Mouse (Mus musculus): ENCODE data around the gene Klf13.

DNA sequence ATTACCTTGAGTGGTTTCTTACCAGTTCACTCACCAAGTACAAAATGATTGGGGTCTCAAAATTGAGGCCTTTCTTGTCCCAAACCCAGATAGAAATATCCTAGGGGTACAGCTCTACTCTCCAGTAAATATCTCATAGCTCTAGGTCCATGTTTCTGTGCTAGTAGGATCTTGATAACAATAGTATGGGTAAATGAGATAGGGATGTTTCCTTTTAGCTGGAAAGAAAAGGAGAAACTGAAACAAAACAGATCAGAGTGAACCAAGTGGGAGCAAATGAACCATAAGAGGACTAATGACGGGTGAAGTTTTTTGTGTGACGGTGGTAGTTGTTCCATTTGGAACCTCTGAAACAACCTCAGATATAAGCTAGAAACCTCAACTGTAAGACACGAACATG is 2.3 kb upstream of the Klf13 start:
- TF ChIP-seq CTCF (conservative IDR thresholded peaks at IDR 0.05 in 1 of 2, IDR thresholded peaks at IDR 0.05 in 1 of 2; ENCODE audit: low read depth in 2 of 2, low read length in 2 of 2), result no peak
- TF ChIP-seq ZMIZ1 (IDR thresholded peaks at IDR 0.05; ENCODE audit: low read depth, low read length), result no peak
- no peak for TF ChIP-seq MAX (IDR thresholded peaks at IDR 0.05; ENCODE audit: low read length)
- TF ChIP-seq MEF2A (IDR thresholded peaks at IDR 0.05; ENCODE audit: borderline replicate concordance, low read depth, low read length), result no peak
- TF ChIP-seq MAFK (IDR thresholded peaks at IDR 0.05; ENCODE audit: insufficient replicate concordance, low read length), result no peak
- TF ChIP-seq MAZ (IDR thresholded peaks at IDR 0.05; ENCODE audit: low read depth, low read length), result no peak
- TF ChIP-seq POLR2A (IDR thresholded peaks at IDR 0.05; ENCODE audit: low read depth, low read length), result no peak
- TF ChIP-seq RAD21 (IDR thresholded peaks at IDR 0.05; ENCODE audit: low read depth, low read length), result no peak
- TF ChIP-seq IRF4 (IDR thresholded peaks at IDR 0.05; ENCODE audit: low read depth, low read length), result no peak
- no peak for TF ChIP-seq ETS1 (conservative IDR thresholded peaks at IDR 0.05; ENCODE audit: low read depth, low read length)
- TF ChIP-seq NELFE (IDR thresholded peaks at IDR 0.05; ENCODE audit: low read depth, low read length), result no peak
- TF ChIP-seq ELF1 (IDR thresholded peaks at IDR 0.05; ENCODE audit: low read depth, low read length), result no peak
- TF ChIP-seq EP300 (IDR thresholded peaks at IDR 0.05; ENCODE audit: low read length), result no peak

Data from CH12.LX (cell line).